Mouse (Mus musculus) right cerebral cortex, postnatal 36 days (tissue): Measurements from ENCODE around the gene Arhgef25.
"Not testable (repeated sequence)": the region's sequence is repeated elsewhere in the genome, so short reads cannot be mapped to it uniquely, and the experiment has no call there.

Experiments
- DNase-seq, 2 experiments: peaks; one replicate each; pipeline ENCODE4 v3.0.0; 2022; ENCODE audit warnings: low spot score in 2 of 2, mixed read lengths in 1 of 2

Gene Arhgef25

DNA sequence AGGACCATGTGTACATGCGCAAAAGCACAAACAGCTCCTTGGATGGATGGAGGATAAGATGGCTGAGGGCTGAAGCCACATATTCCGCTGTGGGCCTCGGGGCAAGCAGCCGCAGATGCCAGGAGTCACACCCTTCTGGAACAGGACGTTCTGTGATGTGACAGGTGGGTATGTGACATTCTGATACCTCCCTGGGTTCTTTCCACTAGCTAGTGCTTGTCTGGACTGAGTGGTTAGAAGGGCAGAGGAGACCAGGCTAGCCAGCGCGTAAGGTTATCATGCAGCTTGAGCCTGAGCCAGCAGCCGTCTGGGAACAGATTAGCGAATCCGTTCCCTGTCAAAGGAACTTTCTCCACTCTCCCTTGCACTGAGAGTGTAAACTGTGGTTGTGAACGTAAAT lies 48.9 kb downstream of the Arhgef25 start:
- no peak for DNase-seq

DNA sequence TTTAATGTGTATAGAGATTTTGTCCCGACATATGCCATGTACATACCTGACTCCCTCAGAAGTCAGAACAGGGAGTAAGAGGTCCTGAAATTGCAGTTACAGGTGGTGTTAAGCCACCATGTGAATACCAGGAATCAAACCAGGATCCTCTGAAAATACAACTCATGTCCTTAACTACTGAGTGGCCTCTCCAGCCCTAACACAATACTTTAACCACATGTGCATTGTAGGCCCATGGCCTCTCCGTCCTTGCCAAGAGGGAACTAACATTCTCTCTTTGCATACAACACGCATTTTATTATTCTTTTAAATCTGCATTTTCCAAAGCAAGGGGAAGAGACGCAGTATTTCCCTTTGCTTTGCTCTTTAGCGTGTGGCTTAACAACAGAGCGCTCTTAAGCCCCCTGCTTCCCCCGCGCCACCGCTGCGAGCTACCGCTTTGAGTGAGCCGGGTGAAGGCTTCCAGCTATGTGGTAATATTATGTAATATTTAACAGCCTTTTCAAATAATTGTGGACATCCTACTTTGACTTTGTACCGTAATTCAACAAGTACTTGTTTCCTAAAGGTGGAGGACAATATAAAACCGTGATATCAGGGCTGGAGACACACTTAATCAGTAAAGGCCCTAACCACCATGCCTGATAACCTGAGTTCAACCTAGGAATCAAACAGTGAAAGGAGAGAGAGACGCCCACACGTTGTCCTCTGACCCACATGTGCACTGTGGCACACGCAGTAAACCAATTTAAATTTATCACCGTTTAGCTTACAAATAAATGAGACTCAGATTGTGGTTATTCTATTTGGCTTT lies 51.3 kb downstream of the Arhgef25 start:
- no peak for DNase-seq

DNA sequence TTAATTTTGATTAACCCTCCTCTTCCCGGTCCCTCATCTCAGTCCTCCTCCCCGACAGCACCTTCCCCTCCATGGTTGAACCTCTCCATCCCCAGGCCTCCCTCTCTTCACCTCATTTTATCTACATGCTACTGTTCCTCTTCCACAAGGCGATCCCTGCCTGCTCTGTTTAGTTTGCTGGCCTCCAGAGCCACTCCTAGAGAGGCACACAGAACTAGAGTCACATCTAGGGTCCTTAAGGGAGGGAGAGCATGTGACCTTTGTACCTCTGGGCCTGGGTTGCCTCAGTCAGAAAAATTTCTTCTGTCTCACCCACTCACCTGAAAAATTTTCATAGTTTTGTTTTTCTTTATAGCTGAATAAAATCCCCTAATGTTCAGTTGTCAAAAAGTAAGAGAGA lies 52.0 kb downstream of the Arhgef25 start:
- DNase-seq: no peak

DNA sequence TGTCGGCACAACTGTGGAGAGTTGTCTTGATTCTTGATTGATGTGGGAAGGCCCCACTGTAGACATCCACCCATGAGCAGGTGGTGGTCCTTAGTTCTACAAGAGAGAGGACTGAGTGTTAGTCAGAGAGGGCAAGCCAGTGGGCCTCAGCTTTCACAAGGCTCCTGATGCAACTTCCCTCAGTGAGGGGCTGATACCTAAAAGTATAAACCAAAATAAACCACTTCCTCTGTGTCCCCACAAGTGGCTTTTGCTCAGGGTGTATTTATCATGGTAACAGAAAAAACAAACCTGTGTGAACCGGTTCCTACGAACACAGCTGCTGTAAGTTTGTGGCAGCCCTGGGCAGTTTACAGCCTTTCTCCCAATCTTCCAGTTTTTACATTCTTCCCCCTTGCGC lies 53.4 kb downstream of the Arhgef25 start:
- DNase-seq: no peak

GRCm38 (mm10) chr10:127135118-127135836 lies 54.6 kb downstream of the Arhgef25 start:
- no peak for DNase-seq

DNA sequence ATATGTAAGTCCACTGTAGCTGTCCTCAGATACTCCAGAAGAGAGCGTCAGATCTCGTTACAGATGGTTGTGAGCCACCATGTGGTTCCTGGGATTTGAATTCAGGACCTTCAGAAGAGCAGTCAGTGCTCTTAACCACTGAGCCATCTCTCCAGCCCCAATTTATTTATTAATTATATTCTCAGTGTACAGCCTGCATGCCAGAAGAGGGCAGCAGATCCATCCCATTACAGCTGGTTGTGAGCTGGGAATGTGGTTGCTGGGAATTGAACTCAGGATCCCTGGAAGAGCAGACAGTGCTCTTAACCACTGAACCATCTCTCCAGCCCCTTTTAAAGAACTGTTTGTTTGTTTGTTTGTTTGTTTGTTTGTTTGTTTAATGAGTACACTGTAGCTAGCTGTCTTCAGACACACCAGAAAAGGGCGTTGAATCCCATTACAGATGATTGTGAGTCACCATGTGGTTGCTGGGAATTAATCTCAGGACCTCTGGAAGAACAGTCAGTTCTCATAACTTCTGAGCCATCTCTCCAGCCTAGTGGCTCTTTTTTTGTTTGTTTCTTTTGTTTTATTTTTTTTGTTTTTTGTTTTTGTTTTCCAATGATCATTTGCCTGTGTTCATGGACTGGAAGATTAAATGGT lies 55.4 kb downstream of the Arhgef25 start:
- DNase-seq: not testable (repeated sequence)
